Mouse (Mus musculus): Measurements from ENCODE around the gene Tmem150a.

- TF ChIP-seq CTCF (conservative IDR thresholded peaks at IDR 0.05; ENCODE audit: insufficient read depth, insufficient read length, low read depth, low read length) (no peak), POLR2A (IDR thresholded peaks at IDR 0.05; ENCODE audit: low read depth, low read length) (no peak)
These were observed 32.6 kb downstream of the Tmem150a start for GRCm38 (mm10) chr6:72387816-72388215.
